Mouse (Mus musculus): ENCODE data around the gene Tsen2. TPM values are rescaled to one million over a fixed set of nuclear protein-coding genes. Genes with fewer than 3 reads are reported as not detected.
A peak's percentile ranks its signal among the peaks of the same experiment; 100 is the strongest.

Gene Tsen2
- polyA plus RNA-seq, 1 experiment, result 1.4 TPM

- no peak for TF ChIP-seq POLR2A (IDR thresholded peaks at IDR 0.05; ENCODE audit: low read depth, low read length)
- no peak for TF ChIP-seq CTCF (IDR thresholded peaks at IDR 0.05; ENCODE audit: extremely low read depth, insufficient read depth, insufficient read length, insufficient replicate concordance)
- Histone ChIP-seq H3K27ac (ENCODE audit: insufficient read depth, low read length) (no peak overlapping the region), H3K4me3 (ENCODE audit: extremely low read depth, insufficient read depth, insufficient read length) (no peak overlapping the region), H3K4me1 (ENCODE audit: control insufficient read depth, insufficient read depth, insufficient read length) (no peaks in the 10 kb centered on the region; the same call in 1 of the 2 replicates), H3K27me3 (ENCODE audit: control insufficient read depth, insufficient read depth, low read length) (no peaks in the 10 kb centered on the region), H3K36me3 (ENCODE audit: control insufficient read depth, insufficient read depth, low read length) (no peaks in the 10 kb centered on the region)
- WGBS, result 65% methylated on average over 4 of the region's 4 CpGs
- no peak for DNase-seq (ENCODE audit: low read depth in 1 of 2, low spot score in 2 of 2)
Measured at GRCm38 (mm10) chr6:115593252-115593651, 48.8 kb downstream of the Tsen2 start.

- no peak for DNase-seq (ENCODE audit: low read depth in 1 of 2, low spot score in 2 of 2)
Measured at GRCm38 (mm10) chr6:115594463-115594862, 50.0 kb downstream of the Tsen2 start.

GRCm38 (mm10) chr6:115595667-115596066 is 51.2 kb downstream of the Tsen2 start:
- TF ChIP-seq CTCF (IDR thresholded peaks at IDR 0.05; ENCODE audit: extremely low read depth, insufficient read depth, insufficient read length, insufficient replicate concordance) (no peak), POLR2A (IDR thresholded peaks at IDR 0.05; ENCODE audit: low read depth, low read length) (no peak)
- no peaks in the 10 kb centered on the region for H3K36me3 ChIP-seq (ENCODE audit: control insufficient read depth, insufficient read depth, low read length)
- H3K27ac ChIP-seq (ENCODE audit: insufficient read depth, low read length), result no peak overlapping the region
- WGBS, result 75% methylated on average over 3 of the region's 3 CpGs
- no peaks in the 10 kb centered on the region for H3K27me3 ChIP-seq (ENCODE audit: control insufficient read depth, insufficient read depth, low read length)
- DNase-seq (ENCODE audit: low read depth in 1 of 2, low spot score in 2 of 2), result no peak
- no peak overlapping the region for H3K4me3 ChIP-seq (ENCODE audit: extremely low read depth, insufficient read depth, insufficient read length)
- no peaks in the 10 kb centered on the region; the same call in 1 of the 2 replicates for H3K4me1 ChIP-seq (ENCODE audit: control insufficient read depth, insufficient read depth, insufficient read length)

More at GRCm38 (mm10) chr6:115594463-115594862, 50.0 kb downstream of the Tsen2 start:
- 9% methylated on average over 3 of the region's 3 CpGs for WGBS
- Histone ChIP-seq H3K36me3 (ENCODE audit: control insufficient read depth, insufficient read depth, low read length) (no peaks in the 10 kb centered on the region), H3K27me3 (ENCODE audit: control insufficient read depth, insufficient read depth, low read length) (no peaks in the 10 kb centered on the region), H3K4me3 (ENCODE audit: extremely low read depth, insufficient read depth, insufficient read length) (no peak overlapping the region), H3K27ac (ENCODE audit: insufficient read depth, low read length) (no peak overlapping the region), H3K4me1 (ENCODE audit: control insufficient read depth, insufficient read depth, insufficient read length) (no peaks in the 10 kb centered on the region; the same call in 1 of the 2 replicates)
- TF ChIP-seq POLR2A (IDR thresholded peaks at IDR 0.05; ENCODE audit: low read depth, low read length) (no peak), CTCF (IDR thresholded peaks at IDR 0.05; ENCODE audit: extremely low read depth, insufficient read depth, insufficient read length, insufficient replicate concordance) (no peak)

GRCm38 (mm10) chr6:115601322-115601714 is 56.9 kb downstream of the Tsen2 start:
- WGBS, result 67% methylated on average over 4 of the region's 4 CpGs
- Histone ChIP-seq H3K4me3 (ENCODE audit: extremely low read depth, insufficient read depth, insufficient read length) (no peak overlapping the region), H3K4me1 (ENCODE audit: control insufficient read depth, insufficient read depth, insufficient read length) (peaks cover 5% of the 10 kb centered on the region; the same call in 1 of the 2 replicates), H3K36me3 (ENCODE audit: control insufficient read depth, insufficient read depth, low read length) (0 out of 2 replicates have a peak, but pooled peaks cover 1% of the 10 kb centered on the region), H3K27me3 (ENCODE audit: control insufficient read depth, insufficient read depth, low read length) (no peaks in the 10 kb centered on the region), H3K27ac (ENCODE audit: insufficient read depth, low read length) (no peak overlapping the region)
- DNase-seq (ENCODE audit: low read depth in 1 of 2, low spot score in 2 of 2), result no peak
- TF ChIP-seq POLR2A (IDR thresholded peaks at IDR 0.05; ENCODE audit: low read depth, low read length) (no peak), CTCF (IDR thresholded peaks at IDR 0.05; ENCODE audit: extremely low read depth, insufficient read depth, insufficient read length, insufficient replicate concordance) (no peak)

GRCm38 (mm10) chr6:115601715-115602523 is 57.5 kb downstream of the Tsen2 start, which contains the start of gene Mkrn2:
Gene Mkrn2 (plus strand): TSS chr6:115601902.
- 0 out of 2 replicates have a peak, but pooled peaks cover 1% of the 10 kb centered on the region for H3K36me3 ChIP-seq (ENCODE audit: control insufficient read depth, insufficient read depth, low read length)
- DNase-seq (ENCODE audit: low read depth in 1 of 2, low spot score in 2 of 2), result peak; percentile 69 to 71
- peak within 1 kb of the TSS; percentile 71 for H3K27ac ChIP-seq (ENCODE audit: insufficient read depth, low read length)
- TF ChIP-seq POLR2A (IDR thresholded peaks at IDR 0.05; ENCODE audit: low read depth, low read length) (peak; percentile 65), CTCF (IDR thresholded peaks at IDR 0.05; ENCODE audit: extremely low read depth, insufficient read depth, insufficient read length, insufficient replicate concordance) (no peak)
- no peaks in the 10 kb centered on the region for H3K27me3 ChIP-seq (ENCODE audit: control insufficient read depth, insufficient read depth, low read length)
- H3K4me3 ChIP-seq (ENCODE audit: extremely low read depth, insufficient read depth, insufficient read length), result peak within 1 kb of the TSS; percentile 92
- peaks cover 5% of the 10 kb centered on the region; the same call in 1 of the 2 replicates for H3K4me1 ChIP-seq (ENCODE audit: control insufficient read depth, insufficient read depth, insufficient read length)
- under 1% methylated on average over 53 of the region's 61 CpGs for WGBS

GRCm38 (mm10) chr6:115606461-115606860 is 62.0 kb downstream of the Tsen2 start:
- H3K4me1 ChIP-seq (ENCODE audit: control insufficient read depth, insufficient read depth, insufficient read length), result peaks cover 5% of the 10 kb centered on the region; the same call in 1 of the 2 replicates

More at GRCm38 (mm10) chr6:115606461-115606860, 62.0 kb downstream of the Tsen2 start:
- H3K4me3 ChIP-seq (ENCODE audit: extremely low read depth, insufficient read depth, insufficient read length), result no peak overlapping the region
- no peak for DNase-seq (ENCODE audit: low read depth in 1 of 2, low spot score in 2 of 2)
- H3K27ac ChIP-seq (ENCODE audit: insufficient read depth, low read length), result no peak overlapping the region
- no peak for TF ChIP-seq POLR2A (IDR thresholded peaks at IDR 0.05; ENCODE audit: low read depth, low read length)
- TF ChIP-seq CTCF (IDR thresholded peaks at IDR 0.05; ENCODE audit: extremely low read depth, insufficient read depth, insufficient read length, insufficient replicate concordance), result no peak
- 82% methylated on average over 1 of the region's 1 CpGs for WGBS
- peaks cover 9% of the 10 kb centered on the region for H3K36me3 ChIP-seq (ENCODE audit: control insufficient read depth, insufficient read depth, low read length)
- no peaks in the 10 kb centered on the region for H3K27me3 ChIP-seq (ENCODE audit: control insufficient read depth, insufficient read depth, low read length)

All from spleen, adult 2 months (tissue).